Mouse (Mus musculus): ENCODE results near the gene Gpr19.

GRCm38 (mm10) chr6:134923670-134924069 is 25.3 kb upstream of the Gpr19 start:
- TF ChIP-seq ZNF384 (IDR thresholded peaks at IDR 0.05; ENCODE audit: low read depth, low read length): no peak
- no peak for TF ChIP-seq CHD2 (IDR thresholded peaks at IDR 0.05; ENCODE audit: low read depth, low read length)
- no peak for TF ChIP-seq ZC3H11A (IDR thresholded peaks at IDR 0.05; ENCODE audit: borderline replicate concordance, low read depth, low read length)
